Mouse (Mus musculus) heart, embryonic 11.5 days (tissue): ENCODE measurements around the gene Rcsd1. TPM values are rescaled to one million over a fixed set of nuclear protein-coding genes. Genes with fewer than 3 reads are reported as not detected.
"Not testable (repeated sequence)": the region's sequence is repeated elsewhere in the genome, so short reads cannot be mapped to it uniquely, and the experiment has no call there.

Source experiments
- ATAC-seq: fragments of 200-750 bp; cut with Nextera tagmentation; replicated peaks from 2 replicates; pipeline ENCODE4 v1.8.0; 2017; ENCODE audit warnings: moderate library complexity; ENCODE audit not compliant: insufficient number of reproducible peaks, low FRiP score, low TSS enrichment
- H3K27ac ChIP-seq: fragments of 300-500 bp; sonication (generic); 2 replicates; pipeline ENCODE4 v1.5.1; 2014; ENCODE audit warnings: mild to moderate bottlenecking, low read depth, low read length
- H3K27me3 ChIP-seq: fragments of 300-500 bp; sonication (generic); 2 replicates; pipeline ENCODE4 v1.6.1; 2014; ENCODE audit warnings: mild to moderate bottlenecking, low read length, mixed read lengths; ENCODE audit not compliant: control insufficient read depth, insufficient read depth
- H3K36me3 ChIP-seq: fragments of 300-500 bp; sonication (generic); 2 replicates; pipeline ENCODE4 v1.6.1; 2014; ENCODE audit warnings: mild to moderate bottlenecking, low read length, moderate library complexity, mixed read lengths; ENCODE audit not compliant: control insufficient read depth, insufficient read depth
- H3K4me1 ChIP-seq: fragments of 300-500 bp; sonication (generic); 2 replicates; pipeline ENCODE4 v1.6.1; 2014; ENCODE audit warnings: low read length; ENCODE audit not compliant: control insufficient read depth, insufficient read depth
- H3K4me2 ChIP-seq: fragments of 300-500 bp; sonication (generic); 2 replicates; pipeline ENCODE4 v1.6.1; 2014; ENCODE audit warnings: mild to moderate bottlenecking, moderate library complexity
- H3K4me3 ChIP-seq: fragments of 300-500 bp; sonication (generic); 2 replicates; pipeline ENCODE4 v1.5.1; 2014; ENCODE audit warnings: low read depth, low read length
- H3K9ac ChIP-seq: fragments of 300-500 bp; sonication (generic); 2 replicates; pipeline ENCODE4 v1.6.1; 2014; ENCODE audit warnings: mild to moderate bottlenecking, low read depth, low read length, moderate library complexity
- H3K9me3 ChIP-seq: fragments of 300-500 bp; sonication (generic); replicated peaks from 2 replicates; pipeline ENCODE4 v1.6.1; 2016; ENCODE audit warnings: low read length; ENCODE audit not compliant: control insufficient read depth
- WGBS: fragments of 180-500 bp; shearing (Covaris S2); extraction: QIAGEN DNeasy Blood & Tissue Kit; methylation state at CpG from one replicate; pipeline ENCODE4 v1.1.7; 2014; ENCODE audit not compliant: insufficient replicate concordance; 5-methylcytosine and 5-hydroxymethylcytosine counted together
- polyA plus RNA-seq: library from polyadenylated mRNA; unstranded; fragments of >200 nt; fragmentation: Nextera tagmentation; extraction: Ambion mirVana; gene quantifications from 2 replicates; pipeline ENCODE4 v1.2.1, GENCODE M21; 2014

Rcsd1 gene
- polyA plus RNA-seq, 1 experiment from 2014 or later, result 85.4 TPM

DNA sequence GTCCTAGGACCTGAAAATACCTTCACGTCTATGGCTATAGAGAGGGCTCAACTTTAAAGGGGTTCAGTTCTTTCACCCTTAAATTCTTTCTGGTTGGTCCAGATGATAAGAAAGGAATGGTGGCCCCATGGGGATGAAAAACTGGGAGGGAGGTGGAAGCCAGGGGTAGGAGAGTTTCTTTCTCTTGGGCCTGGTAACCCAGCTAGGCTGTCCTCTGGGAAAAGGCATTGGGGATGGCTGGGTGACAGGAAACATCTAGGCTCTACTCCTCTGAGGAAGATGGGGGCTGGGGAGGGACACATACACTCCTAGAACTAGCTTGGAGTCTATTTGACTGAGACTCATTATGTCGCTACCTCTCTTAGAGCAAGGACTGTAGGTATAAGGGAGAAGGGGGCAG is 21.7 kb downstream of the Rcsd1 start:
- Histone ChIP-seq H3K27ac (peak overlapping the region; percentile 65), H3K4me3 (no peak overlapping the region), H3K9ac (no peak overlapping the region), H3K4me2 (no peak overlapping the region), H3K36me3 (no peaks in the 10 kb centered on the region; the same call in 1 of the 2 replicates), H3K4me1 (peaks cover 87% of the 10 kb centered on the region), H3K27me3 (no peaks in the 10 kb centered on the region), H3K9me3 (no peaks in the 10 kb centered on the region)
- no peak for ATAC-seq
- 68% methylated on average over 2 of the region's 2 CpGs for WGBS

- no peaks in the 10 kb centered on the region for H3K9me3 ChIP-seq
- no peaks in the 10 kb centered on the region for H3K27me3 ChIP-seq
- peaks cover 87% of the 10 kb centered on the region for H3K4me1 ChIP-seq
- H3K27ac ChIP-seq, result peak overlapping the region; percentile 86
- 12% methylated on average over 8 of the region's 8 CpGs for WGBS
- H3K36me3 ChIP-seq, result no peaks in the 10 kb centered on the region; the same call in 1 of the 2 replicates
- no peak overlapping the region for H3K9ac ChIP-seq
- no peak overlapping the region for H3K4me3 ChIP-seq
- H3K4me2 ChIP-seq, result peak overlapping the region; percentile 33
- no peak for ATAC-seq
Observed at GRCm38 (mm10) chr1:165686963-165687362, 22.6 kb downstream of the Rcsd1 start.

DNA sequence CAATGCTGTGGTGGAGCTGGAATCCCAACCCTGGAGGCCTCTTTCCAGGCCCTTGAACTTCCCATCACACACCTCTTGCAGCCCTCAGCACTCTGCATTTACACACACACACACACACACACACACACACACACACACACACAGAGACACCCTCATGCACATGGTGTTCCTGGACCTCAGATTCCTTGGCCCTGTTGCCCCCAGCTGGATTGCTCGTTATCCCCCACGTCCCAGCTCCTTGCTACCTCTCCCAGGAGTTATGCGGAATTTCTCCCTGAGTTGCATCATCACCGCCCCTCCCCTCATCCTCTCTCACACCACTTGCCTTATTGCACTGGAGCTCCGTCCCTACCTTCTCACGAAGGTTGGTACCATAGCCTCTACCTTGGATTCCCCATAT is 23.2 kb downstream of the Rcsd1 start:
- H3K9me3 ChIP-seq, result no peaks in the 10 kb centered on the region
- H3K4me2 ChIP-seq, result peak overlapping the region; percentile 33; the same call in 1 of the 2 replicates
- peak overlapping the region; percentile 86 for H3K27ac ChIP-seq
- H3K4me1 ChIP-seq, result peaks cover 84% of the 10 kb centered on the region
- H3K4me3 ChIP-seq, result no peak overlapping the region
- H3K9ac ChIP-seq, result no peak overlapping the region
- H3K27me3 ChIP-seq, result no peaks in the 10 kb centered on the region
- ATAC-seq, result no peak
- WGBS, result 26% methylated on average over 6 of the region's 6 CpGs
- no peaks in the 10 kb centered on the region; the same call in 1 of the 2 replicates for H3K36me3 ChIP-seq

GRCm38 (mm10) chr1:165684261-165685203 is 25.0 kb downstream of the Rcsd1 start:
- peak; percentile 77 for ATAC-seq
- Histone ChIP-seq H3K4me3 (no peak overlapping the region), H3K27ac (peak overlapping the region; percentile 86)

DNA sequence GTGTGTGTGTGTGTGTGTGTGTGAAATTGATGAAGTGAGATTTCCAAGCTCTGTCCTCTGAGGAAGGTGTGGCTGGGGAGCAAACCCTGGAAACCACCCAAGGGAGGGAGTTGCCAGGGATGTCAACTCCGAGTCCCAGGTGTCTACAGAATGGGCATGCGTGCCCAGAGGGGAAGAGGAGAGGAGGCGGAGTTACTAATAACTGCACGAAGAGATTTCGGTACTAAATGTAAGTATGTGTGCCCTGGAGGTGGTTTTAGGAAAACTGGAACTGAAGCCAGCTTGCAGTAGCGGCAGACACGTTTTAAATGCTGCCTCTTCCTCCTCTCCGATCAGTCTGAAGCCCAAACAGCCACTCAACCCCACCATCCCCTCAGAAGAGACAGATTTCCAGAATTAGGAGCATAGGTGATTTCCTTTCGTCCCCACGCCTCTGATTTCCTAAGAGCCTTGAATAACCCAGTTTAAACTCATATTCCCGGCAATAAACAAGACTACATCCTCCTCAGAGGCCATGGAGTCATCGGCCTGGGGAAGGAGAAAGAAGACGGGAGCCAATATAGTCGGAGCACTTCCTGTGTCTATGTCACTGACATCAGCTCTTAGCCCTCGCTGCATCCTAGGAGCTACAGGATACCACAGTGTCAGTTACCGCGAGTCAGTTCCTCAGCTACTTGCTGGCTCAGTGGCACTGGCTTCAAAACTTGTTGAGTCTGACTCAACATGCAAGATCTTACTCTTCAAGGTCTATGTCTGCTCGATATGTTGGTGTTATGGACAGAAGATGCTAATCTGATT is 27.3 kb downstream of the Rcsd1 start:
- H3K36me3 ChIP-seq, result 0 out of 2 replicates have a peak, but pooled peaks cover 2% of the 10 kb centered on the region
- WGBS, result 70% methylated on average over 18 of the region's 18 CpGs
- no peaks in the 10 kb centered on the region for H3K27me3 ChIP-seq
- H3K4me1 ChIP-seq, result peaks cover 81% of the 10 kb centered on the region
- H3K4me3 ChIP-seq, result no peak overlapping the region
- ATAC-seq, result no peak
- 0 out of 2 replicates have a peak overlapping the region, but pooled peaks have one; percentile 35 for H3K27ac ChIP-seq
- H3K4me2 ChIP-seq, result peak overlapping the region; percentile 2; the same call in 1 of the 2 replicates
- H3K9me3 ChIP-seq, result no peaks in the 10 kb centered on the region
- H3K9ac ChIP-seq, result no peak overlapping the region

More at GRCm38 (mm10) chr1:165684261-165685203, 25.0 kb downstream of the Rcsd1 start:
- Histone ChIP-seq H3K4me2 (peak overlapping the region; percentile 40), H3K9ac (0 out of 2 replicates have a peak overlapping the region, but pooled peaks have one; percentile 10), H3K4me1 (peaks cover 82% of the 10 kb centered on the region), H3K36me3 (no peaks in the 10 kb centered on the region), H3K27me3 (no peaks in the 10 kb centered on the region), H3K9me3 (no peaks in the 10 kb centered on the region)
- 10% methylated on average over 15 of the region's 15 CpGs for WGBS

- peak overlapping the region; percentile 47; the same call in 1 of the 2 replicates for H3K27ac ChIP-seq
- no peak overlapping the region for H3K4me2 ChIP-seq
- ATAC-seq, result no peak
- 0 out of 2 replicates have a peak, but pooled peaks cover 2% of the 10 kb centered on the region for H3K36me3 ChIP-seq
- H3K9me3 ChIP-seq, result no peaks in the 10 kb centered on the region
- H3K4me1 ChIP-seq, result peaks cover 79% of the 10 kb centered on the region
- no peaks in the 10 kb centered on the region for H3K27me3 ChIP-seq
- 66% methylated on average over 13 of the region's 13 CpGs for whole genome bisulfite sequencing
- H3K9ac ChIP-seq, result no peak overlapping the region
- no peak overlapping the region for H3K4me3 ChIP-seq
Observed at GRCm38 (mm10) chr1:165681045-165681794, 28.3 kb downstream of the Rcsd1 start.

DNA sequence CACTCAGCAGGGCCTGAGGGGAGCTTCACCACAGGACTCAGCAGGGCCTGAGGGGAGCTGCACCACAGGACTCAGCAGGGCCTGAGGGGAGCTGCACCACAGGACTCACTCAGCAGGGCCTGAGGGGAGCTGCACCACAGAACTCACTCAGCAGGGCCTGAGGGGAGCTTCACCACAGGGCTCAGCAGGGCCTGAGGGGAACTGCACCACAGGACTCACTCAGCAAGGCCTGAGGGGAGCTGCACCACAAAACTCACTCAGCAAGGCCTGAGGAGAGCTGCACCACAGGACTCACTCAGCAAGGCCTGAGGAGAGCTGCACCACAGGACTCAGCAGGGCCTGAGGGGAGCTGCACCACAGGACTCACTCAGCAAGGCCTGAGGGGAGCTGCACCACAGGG is 29.5 kb downstream of the Rcsd1 start:
- H3K9ac ChIP-seq, H3K9me3 ChIP-seq, ATAC-seq, H3K27me3 ChIP-seq, H3K4me2 ChIP-seq, H3K36me3 ChIP-seq, H3K4me3 ChIP-seq: not testable (repeated sequence)
- Histone ChIP-seq H3K27ac (peak overlapping the region; percentile 66), H3K4me1 (peaks cover 81% of the 10 kb centered on the region)

DNA sequence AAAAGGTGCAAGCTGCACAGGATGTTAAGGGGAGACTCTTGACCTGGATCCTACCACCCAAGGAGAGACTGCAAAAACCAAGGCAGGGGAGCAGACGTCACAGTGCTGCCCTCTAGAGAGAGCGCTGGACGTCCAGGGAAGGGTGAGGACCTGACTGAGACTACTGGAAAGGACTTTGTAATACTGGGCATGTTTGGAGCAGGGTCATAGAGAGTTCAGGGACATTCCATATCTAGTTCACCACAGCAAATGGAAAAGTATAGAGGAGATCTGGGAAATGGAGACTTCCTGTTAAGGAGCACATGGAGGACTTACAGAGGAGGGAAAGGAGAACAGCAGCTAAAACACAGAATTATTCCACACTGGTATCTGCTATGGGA is 29.9 kb downstream of the Rcsd1 start:
- Histone ChIP-seq H3K4me1 (peaks cover 81% of the 10 kb centered on the region), H3K27ac (peak overlapping the region; percentile 66), H3K4me2 (no peak overlapping the region), H3K9me3 (no peaks in the 10 kb centered on the region), H3K36me3 (0 out of 2 replicates have a peak, but pooled peaks cover 2% of the 10 kb centered on the region), H3K4me3 (no peak overlapping the region), H3K27me3 (no peaks in the 10 kb centered on the region), H3K9ac (no peak overlapping the region)
- WGBS, result 28% methylated on average over 3 of the region's 3 CpGs
- peak; percentile 41; the same call in 1 of the 2 replicates for ATAC-seq
